Mouse (Mus musculus) adipocyte (in vitro differentiated cells): ENCODE measurements around the gene Sema6d.
A peak's percentile ranks its signal among the peaks of the same experiment; 100 is the strongest.

Experiments
- DNase-seq: peaks from one replicate; pipeline ENCODE4 v3.0.0-alpha.2; 2016; ENCODE audit warnings: low spot score

The Sema6d gene

GRCm38 (mm10) chr2:124612727-124613510, 523.1 kb downstream of the Sema6d start:
- no peak for DNase-seq

- DNase-seq, result peak; percentile 62
Measured at GRCm38 (mm10) chr2:124613671-124614210, 524.0 kb downstream of the Sema6d start.

GRCm38 (mm10) chr2:124616746-124617145, 527.0 kb downstream of the Sema6d start:
- DNase-seq, result no peak

- no peak for DNase-seq
Measured at GRCm38 (mm10) chr2:124617440-124617839, 527.7 kb downstream of the Sema6d start.

- no peak for DNase-seq
Measured at GRCm38 (mm10) chr2:124618091-124618490, 528.3 kb downstream of the Sema6d start.

GRCm38 (mm10) chr2:124618526-124619219, 528.9 kb downstream of the Sema6d start:
- DNase-seq, result no peak

- DNase-seq, result no peak
Measured at GRCm38 (mm10) chr2:124620470-124620869, 530.7 kb downstream of the Sema6d start.

GRCm38 (mm10) chr2:124621972-124622621, 532.3 kb downstream of the Sema6d start:
- no peak for DNase-seq

GRCm38 (mm10) chr2:124624247-124624929, 534.6 kb downstream of the Sema6d start:
- no peak for DNase-seq

GRCm38 (mm10) chr2:124626425-124626824, 536.7 kb downstream of the Sema6d start:
- DNase-seq, result no peak

- no peak for DNase-seq
Measured at GRCm38 (mm10) chr2:124627664-124628063, 537.9 kb downstream of the Sema6d start.

- DNase-seq, result no peak
Measured at GRCm38 (mm10) chr2:124628701-124629100, 538.9 kb downstream of the Sema6d start.

GRCm38 (mm10) chr2:124634400-124634998, 544.7 kb downstream of the Sema6d start:
- DNase-seq, result no peak

- peak; percentile 52 for DNase-seq
Measured at GRCm38 (mm10) chr2:124635271-124635865, 545.6 kb downstream of the Sema6d start.

GRCm38 (mm10) chr2:124637080-124637479, 547.3 kb downstream of the Sema6d start:
- DNase-seq, result no peak

- DNase-seq, result no peak
Measured at GRCm38 (mm10) chr2:124639221-124639963, 549.6 kb downstream of the Sema6d start.

GRCm38 (mm10) chr2:124640500-124641193, 550.9 kb downstream of the Sema6d start:
- no peak for DNase-seq

GRCm38 (mm10) chr2:124641194-124641558, 551.4 kb downstream of the Sema6d start:
- DNase-seq, result no peak

- DNase-seq, result peak; percentile 64
Measured at GRCm38 (mm10) chr2:124642131-124642530, 552.4 kb downstream of the Sema6d start.

- peak; percentile 62 for DNase-seq
Measured at GRCm38 (mm10) chr2:124650609-124651008, 560.8 kb downstream of the Sema6d start.
